Mouse (Mus musculus) right cerebral cortex, postnatal 36 days (tissue): ENCODE results near the gene Erich3.

Experiments
- DNase-seq, 2 experiments: peaks; one replicate each; pipeline ENCODE4 v3.0.0; 2022; ENCODE audit warnings: low spot score in 2 of 2, mixed read lengths in 1 of 2

Erich3 gene

DNA sequence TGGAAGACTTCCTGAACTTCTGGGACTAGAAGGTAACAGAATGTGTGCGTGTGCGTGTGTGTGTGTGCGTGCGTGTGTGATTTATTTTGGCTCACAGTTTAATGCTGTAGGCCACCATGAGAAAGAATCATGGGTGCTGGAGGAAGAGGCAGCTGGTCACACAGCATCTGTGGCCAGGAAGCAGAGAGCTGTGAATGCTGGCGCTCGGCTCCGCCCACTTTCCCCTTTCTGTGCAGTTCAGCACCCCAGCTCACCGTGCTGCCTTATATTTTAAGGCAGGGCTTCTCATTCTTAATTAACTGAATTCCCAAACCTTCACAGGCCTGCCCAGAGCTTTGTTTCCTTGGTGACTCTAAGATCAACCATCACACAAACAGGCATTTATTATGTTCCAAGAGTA is 9.7 kb downstream of the Erich3 start:
- DNase-seq: no peak

DNA sequence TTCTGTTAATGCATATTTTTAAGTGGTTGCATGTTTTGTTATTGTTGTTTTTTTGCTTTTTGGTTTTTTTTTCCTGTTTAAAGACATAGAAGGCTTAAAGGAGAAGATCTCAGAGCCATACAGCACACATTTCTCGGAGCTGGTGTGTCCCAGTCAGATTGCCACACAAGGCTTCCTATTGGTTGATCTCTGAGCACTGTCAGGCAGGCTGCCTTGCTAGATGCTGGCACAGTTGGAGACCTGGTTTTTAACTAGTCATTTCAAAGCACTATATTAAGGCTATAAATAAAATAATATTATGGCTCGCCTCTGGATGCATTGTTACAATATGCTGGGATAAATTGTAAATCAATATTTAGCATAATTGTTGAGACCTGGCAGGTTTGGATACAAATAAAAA is 18.9 kb downstream of the Erich3 start:
- no peak for DNase-seq

DNA sequence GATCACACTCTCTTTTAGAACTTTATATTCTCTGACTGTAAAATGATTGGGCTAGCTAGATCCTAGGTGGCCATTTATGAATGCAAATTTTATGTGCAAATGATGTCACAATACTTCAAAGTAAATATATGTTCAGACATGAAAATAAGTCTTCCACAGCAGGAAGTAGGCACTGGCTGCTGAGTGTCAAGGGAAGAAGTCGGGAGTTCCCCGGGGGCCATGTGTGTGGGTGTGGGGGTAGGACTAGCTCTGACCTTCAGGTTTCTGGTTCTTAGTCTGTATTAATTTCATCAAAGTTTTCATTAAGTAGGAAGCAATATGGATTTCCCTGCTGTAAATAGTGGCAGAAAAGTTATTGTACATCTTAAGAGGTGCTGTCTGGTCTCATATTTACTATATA is 20.0 kb downstream of the Erich3 start:
- DNase-seq: no peak

DNA sequence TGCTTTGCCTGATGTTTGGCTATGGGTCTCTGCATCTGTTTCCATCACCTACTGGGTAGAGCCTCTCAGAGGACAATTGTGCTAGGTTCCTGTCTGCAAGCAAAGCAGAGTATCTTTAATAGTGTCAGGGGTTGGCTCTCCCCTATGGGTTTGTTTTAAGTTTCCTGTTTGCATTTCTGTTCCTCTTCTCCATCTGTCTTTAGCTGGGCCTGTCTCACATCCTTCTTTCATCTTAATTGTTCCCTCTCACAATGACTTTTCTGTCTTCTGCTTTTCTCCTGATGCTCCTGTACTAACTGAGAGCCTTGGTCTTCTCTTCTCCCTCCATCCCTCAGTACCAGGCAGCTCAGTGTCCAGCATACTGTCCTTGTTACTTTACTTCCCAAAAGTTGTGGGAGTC is 26.6 kb downstream of the Erich3 start:
- DNase-seq: no peak

DNA sequence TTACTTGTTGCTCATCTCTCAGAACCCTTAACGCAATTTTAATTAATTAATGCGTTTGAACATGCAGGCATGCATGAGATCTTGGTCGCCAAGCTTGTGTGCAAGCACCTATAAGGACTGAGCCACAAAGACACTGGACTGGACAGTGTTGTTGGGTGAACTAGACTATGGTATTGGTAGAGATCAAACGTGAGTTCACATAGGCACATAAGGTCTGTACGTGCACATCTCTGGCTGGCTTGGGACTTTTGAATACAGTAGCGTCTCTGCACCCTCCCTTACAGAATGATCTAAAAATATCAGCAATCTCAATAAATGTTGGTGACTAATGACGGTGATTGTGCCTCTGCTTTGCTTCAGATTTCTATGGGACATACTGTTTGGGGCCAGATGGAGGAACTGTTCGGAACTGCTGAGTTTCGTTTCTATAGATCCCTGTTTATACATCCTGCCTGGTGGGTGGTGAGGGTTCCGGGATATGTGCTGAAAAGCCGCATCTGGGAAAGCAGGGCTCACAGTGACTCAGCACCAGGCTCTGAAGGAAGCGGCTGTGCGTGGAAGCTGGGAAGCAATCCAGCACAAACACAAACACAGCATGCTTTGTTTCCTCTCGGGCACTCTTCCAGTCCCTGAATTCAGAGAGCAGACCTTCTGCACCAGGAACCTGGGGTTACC is 28.4 kb downstream of the Erich3 start:
- peak; percentile 88 for DNase-seq

DNA sequence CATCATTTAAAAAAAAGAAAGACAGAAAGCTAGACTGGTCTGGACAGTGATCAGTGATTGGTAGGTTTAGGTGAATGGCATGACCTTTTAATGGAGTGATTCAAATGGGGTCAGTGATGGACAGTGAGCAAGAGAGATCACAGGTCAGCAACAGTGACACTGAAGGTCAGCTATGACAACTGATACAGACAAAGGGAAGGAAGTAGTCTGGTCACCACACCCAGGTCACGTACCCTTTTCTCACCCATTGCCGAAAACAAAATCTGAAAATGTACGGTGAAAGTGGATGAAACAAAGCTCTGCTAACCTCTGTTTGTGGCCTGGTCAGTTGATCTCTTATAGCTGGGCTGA is 28.9 kb downstream of the Erich3 start:
- DNase-seq: no peak

DNA sequence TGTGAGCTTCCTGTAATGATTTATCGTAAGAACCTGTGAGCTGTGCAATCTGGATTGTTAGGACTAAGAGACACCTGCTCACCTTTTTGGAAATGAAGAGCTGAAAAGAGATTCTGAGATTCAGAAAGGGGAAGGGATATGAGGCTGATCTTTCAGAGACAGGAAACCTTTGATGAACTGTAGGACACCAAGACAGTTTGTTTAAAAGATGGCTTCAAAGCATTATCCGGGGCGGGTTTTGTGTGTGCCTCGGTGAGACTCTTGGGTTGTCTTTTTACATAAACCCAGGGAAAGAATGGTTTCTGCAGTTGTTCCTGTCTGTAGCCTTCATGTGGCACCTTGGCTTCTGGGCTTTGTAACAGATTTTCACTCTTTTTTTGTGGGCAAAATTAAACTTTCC is 30.2 kb downstream of the Erich3 start:
- no peak for DNase-seq

DNA sequence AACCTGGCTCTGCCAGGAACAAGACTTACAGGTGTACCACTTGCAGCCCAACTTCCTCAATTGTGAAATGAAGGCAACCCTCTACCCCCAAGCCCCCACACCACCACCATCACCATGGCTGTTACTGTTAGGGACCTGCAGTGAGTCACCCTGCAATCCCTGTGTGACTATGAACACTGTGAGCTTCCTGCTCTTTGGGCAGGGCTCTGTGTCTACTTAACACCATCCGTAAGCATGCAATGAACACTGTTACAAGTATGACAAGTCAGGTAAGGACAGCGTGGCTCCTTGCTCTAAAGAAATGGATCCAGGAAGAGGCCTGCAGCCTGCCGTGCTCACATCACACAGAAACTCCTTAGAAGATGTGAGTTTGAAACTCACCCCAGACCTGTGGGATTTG is 33.0 kb downstream of the Erich3 start:
- no peak for DNase-seq

DNA sequence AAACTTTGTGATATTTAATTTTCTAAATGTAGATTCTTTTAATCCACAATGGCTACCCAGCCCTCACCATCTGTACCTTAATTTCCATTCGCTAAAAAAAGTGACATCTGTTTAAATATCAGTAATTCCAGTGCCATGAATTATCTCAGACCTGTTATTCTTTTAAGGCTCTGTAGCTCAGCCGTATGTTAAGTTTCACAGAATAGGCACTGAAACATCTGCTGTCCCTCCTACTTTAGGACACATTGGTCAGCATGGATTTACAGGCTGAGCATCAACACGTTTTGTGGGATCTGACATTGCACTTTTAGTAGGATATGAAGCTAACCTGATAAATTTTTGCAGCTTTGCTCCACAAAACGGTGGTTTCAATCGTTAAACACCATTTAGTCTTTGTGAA is 35.2 kb downstream of the Erich3 start:
- DNase-seq: no peak

DNA sequence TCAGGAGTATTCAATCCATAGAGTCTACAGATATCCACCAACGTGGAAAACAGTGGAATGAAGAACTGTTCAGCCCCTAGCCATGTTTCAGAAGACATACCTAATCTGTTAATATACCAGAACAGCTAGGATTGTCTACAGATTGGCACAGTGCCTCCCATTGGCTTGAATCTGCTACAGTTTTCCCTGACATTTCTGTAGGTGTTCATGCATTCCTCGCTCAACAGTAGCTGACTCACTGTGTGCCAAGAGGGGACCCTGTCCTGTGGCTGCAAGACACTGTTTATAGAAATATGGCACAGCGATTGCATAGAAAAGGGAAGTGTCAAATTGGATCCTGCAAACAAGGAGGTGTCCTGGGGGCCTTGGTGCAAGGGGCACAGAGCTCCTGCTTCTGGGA is 36.6 kb downstream of the Erich3 start:
- no peak for DNase-seq

DNA sequence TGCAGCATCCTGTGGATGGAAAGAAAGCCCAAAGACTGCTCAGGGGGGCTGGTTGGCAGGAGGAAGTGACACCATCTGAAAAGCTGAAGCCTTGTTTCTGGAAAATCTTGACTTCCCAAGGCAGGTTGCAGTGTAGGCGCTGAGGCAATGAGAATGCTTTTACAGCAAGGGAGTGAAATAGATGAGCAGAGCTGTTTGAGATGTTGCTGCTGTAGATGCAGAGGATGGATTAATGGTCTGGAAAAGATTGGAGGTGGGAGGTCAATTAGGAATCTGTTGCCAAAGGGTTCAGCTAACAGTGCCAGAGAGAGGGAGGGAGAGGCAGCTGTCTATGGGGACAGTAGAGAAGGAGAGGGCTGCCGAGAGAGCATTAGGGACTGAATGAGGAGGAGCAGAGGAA is 37.1 kb downstream of the Erich3 start:
- no peak for DNase-seq

DNA sequence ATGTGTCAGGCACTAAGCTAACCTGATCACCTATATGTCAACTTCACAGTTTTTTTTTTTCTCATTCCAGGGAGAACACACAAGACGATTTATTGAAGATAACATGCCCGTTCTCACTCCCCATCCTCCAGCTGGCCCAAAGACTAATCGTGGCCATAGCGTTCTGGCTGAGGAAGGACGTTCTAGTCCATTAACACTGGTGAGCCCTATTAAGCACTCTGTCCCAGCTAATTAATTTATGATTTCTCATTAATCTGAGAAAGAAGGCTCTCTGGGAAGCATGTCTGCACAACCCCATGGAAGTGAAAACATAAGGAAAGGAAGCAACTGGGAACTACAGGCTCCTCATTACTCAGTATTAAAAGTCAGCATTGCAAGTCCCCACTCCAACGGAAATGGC is 41.1 kb downstream of the Erich3 start:
- DNase-seq: no peak

DNA sequence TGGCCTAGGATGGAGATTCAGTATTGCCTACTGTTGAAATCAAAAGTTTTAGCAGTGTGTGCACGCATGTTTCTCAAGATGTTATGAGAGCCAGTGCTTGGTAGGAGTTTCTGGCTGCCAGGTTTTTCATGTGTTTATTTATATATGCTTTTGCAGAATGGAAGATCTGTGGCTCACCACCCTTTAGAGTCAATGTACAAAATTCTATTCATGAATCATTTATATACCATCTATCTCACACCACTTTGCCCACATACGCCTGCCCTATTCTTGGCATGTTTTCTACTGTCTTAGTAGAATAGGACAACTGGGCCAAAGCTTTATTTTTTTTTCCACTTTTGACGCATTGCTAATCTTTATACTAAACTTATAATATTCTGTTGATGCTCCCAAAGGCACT is 44.5 kb downstream of the Erich3 start:
- peak; percentile 24 for DNase-seq

DNA sequence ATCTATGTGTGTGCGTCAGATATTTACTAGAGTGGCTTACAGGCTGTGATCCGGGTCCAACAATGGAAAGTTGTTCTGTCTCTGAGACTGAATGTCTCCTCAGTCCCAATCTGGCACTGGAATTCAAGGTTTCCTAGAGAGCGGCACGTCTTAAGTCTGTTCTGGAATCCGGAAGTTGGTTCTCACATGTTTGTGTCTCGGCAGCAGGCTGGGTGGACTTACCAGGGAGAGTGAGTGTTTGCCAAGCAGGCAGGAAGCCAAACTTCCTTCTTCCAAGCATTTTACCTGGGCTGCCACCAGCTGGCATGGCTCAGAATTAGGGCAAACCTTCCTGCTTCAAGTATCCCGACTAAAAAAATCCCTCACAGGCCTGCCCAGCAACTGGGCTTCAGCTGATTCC is 59.5 kb downstream of the Erich3 start:
- DNase-seq: no peak

DNA sequence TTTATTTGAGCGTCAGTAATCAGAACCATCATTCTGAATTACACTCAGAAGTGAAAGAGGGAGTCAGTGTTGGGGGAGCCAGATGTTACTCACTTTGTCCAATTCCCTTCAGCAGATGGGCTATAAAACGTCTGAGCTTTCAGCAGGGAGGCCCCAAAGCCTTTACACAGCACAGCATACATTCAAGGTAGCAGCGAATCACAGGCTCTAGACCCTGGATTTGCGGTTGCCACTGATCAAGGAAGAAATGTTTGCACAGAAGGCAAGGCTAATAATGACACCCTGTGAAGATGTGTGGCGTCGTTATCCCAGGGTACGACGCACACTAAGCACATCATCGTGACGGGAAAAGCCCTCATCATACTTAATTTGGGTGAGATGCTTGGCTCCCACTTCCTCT is 67.8 kb downstream of the Erich3 start:
- no peak for DNase-seq

DNA sequence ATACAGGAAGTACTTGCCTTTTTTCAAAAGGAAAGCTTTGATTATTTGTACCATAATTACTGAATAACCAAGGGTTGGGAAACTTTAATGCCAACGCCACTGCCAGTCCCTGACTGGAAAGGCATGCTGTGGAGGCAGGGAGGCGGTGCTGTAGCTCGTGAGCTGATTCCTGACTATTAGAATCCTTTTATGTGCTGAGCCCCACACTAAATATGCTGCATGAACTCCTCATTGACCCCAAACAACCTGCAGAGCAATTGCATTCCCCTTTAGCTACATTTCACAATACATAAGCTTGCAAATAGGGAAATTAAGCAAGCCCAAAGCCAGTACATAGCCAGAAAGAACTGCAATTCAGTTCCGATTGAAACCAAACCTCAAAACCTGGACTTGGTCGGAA is 77.8 kb downstream of the Erich3 start:
- no peak for DNase-seq

DNA sequence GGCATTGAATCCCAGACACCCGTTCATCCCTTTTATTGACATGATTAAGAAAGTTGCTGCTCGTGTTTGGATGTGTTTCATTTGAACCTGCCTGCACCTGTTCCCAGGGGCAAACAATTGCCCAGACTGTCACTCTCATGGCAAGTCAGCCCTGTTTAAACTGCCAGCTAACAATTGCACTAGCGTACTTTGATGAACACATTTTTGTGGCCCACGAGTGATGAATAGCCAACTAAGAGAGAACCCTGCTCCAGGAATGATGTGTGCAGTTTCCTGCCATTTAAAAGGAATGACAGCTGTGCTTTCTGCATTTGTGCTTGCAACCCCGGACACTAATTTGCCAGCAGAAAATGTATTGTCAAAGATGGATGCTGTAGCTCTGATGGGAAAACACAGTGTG is 79.3 kb downstream of the Erich3 start:
- no peak for DNase-seq

DNA sequence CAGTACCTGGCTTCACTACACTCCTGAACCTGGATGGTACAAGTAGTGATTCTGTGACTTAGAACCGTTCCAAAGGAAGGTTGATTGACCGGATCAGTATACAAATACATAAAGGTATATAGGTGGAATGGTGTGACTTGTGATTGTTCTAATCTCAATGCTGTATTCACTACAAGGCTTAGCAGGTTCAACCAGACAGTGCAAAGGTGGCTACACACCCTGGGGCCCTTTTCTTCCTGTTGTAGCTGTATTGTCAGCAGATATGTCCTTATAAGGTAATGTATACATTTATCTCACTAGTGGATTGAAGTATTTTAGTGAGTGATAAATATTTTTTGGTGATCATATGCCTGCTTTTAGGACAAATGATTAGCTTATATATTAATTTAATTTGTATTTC is 80.7 kb downstream of the Erich3 start:
- DNase-seq: no peak

DNA sequence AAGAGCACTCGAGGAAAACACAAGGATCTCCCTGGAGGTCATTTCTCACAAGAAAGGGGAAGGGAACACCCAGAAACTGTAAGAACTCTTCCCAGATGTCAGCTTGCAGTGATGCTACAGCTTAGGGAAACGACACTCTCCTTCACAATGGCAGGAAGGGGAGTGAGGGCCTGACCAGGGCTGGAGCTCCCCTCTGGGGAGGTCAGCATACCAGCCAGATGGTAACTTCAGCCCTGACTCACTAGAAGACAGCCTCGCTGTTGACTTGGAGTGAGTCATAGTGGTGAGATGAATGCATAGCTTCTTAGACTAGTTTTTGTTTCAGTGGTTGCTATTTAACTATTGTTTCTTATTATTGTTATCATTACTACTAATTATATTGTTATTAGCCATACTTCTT is 90.8 kb downstream of the Erich3 start:
- no peak for DNase-seq

DNA sequence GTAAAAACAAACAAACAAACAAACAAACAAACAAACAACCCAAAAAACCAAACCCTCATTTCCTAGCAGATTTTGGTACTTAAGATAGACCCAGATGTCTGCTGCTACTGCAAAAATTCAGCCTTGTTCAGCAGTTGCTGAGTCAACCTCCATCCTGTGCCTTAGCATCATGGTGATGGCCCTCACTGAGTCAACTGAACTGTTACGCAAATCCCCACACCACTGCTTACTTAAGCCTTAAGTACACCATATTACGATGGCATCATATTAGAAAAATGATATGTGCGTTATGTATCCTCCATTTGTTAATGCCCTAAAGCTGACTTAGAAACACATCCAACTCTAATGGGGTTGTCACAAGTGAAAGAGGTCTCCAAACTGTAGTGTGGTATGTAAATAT is 91.6 kb downstream of the Erich3 start:
- no peak for DNase-seq

DNA sequence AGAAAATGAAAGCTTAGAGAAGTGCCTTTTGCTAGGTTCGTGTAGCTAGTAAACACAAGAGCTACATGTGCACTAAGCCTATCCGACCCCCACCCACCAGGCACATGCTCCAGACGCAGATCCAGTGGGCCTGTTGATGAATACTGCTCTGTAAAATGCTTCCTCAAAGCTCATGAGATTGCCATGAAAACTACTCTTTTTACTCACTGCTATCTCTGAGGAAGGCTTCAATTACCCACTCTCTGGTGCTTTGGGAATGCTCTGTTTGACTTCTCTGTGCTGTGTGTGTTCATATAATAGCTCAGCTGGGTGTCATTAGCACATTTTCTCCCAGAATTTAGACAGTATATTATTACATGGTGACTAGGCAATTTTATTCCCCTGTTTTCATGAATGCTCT is 94.4 kb downstream of the Erich3 start:
- DNase-seq: no peak

DNA sequence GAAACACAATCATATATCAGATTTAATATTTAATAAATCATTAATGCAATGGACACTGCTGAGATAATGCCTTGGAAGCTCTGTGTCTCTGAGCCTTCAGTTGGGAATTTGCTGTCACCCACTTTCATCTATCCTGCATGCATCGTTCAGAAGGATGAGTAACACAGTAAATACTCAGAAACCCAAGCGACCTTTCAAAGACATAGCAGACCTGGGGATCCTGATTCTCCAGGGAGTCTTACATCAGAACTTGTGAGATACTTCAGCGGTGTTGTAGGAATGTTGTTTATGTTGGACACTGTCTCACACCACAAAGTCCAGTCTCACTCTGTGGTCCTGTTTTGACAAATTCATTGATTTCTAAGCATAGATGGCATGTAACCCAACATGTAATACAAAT is 97.4 kb downstream of the Erich3 start:
- no peak for DNase-seq

DNA sequence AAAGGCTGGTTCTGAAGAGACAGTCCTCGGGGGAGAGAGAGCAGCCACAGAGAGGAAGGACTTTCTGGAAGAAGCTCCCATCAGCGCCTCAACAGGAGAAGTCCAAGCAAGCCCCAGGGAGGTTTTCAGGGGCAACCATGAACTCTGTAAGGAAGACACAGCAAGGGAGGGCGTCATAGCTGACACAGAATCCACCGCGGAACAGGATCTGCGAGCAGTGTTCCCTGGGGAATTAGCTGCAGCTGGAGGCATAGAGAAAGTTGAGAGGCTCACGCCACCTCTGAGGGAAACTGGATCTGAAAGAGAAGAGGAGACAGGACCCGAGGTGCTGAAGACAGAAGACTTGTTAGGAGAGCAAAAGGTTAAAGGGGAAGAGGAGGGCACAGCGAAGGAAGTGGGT is 99.7 kb downstream of the Erich3 start:
- DNase-seq: no peak

DNA sequence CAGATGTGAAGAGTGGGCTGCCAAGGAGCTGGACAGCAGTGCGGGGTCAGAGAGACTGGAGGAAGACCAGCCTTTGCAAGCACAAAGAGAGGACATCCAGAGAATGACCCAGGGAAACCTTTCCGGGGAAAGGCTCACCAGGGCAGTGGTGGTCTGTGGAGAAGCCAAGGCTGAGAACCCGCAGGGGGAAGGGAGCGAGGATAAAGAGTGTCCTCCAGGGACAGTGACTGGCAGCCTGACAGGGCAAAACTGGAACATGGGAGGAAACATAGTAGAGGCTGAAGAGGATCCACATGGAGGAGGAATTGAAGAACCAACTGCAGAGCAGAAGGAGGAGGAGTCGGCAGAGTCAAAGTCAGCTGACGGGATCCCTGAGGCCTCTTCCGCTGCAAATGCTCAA is 100.5 kb downstream of the Erich3 start:
- no peak for DNase-seq

DNA sequence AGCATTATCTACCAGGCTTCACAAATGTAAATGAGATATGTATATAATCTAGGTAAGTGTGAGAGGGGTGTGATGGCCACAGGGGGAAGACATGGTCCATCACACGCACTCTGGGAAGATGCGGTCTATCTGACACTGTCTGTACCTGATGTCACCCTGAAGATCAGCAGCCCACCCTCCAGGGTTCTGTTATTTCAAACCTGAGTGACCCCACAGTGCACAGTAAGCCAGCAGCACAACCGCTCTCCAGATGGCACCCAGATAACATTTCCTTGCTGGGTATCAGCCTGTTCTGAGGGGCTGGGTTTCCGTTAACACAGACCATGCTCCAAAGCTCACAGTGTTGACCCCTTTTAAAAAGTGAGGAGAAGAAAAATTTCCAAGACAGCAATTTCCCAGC is 102.7 kb downstream of the Erich3 start:
- no peak for DNase-seq
